Comparison of ENCODE assay signal across 10 mouse cellular contexts in the genomic region with DNA sequence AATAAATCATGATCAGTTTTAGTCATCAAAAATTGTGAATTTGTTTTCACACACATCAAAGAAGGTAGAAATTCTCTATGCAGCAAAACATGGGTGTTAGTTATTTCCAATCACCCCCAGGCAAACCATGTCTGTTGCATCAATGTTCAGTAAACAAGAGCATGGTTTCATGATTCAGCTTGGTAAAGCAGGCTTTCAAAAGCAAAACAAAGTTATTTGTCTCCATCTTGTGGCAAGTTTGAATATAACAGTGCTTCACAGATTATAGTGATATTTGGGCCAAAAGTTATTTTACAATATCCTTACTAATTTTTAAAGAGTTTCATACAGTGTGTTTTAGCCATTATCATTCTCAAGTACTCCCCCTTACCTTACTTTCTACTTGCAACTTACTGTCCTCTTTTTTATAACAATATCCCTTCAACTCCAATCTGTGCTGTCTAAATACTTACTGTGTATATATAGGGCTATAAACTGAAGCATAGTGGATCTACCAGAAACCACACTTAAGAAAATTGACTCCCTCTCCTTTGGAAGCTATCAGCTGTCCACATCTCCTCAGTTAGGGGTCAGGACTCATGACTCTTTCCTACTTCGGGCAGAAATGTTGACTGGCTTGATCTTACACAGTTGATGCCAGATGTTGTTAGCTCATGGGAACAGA.
A peak's percentile ranks its signal among the peaks of the same experiment; 100 is the strongest.
DNase-seq lines count a peak whose midpoint lies in the region; ATAC-seq lines count a peak whose summit lies in the region.
"Had no signal": no experiment of that assay in that cellular context is flagged by ENCODE, and none has a peak within 500 bp of the region (broad histone marks: within the 10 kb centered on the region; RNA-seq: fewer than 3 reads in every experiment).

No protein-coding gene starts in this region.

- peak; percentile 72; the same call in 1 of the 2 replicates for ATAC-seq in frontal cortex, adult (ENCODE audit: low TSS enrichment)
- peak; percentile 57; the same call in 1 of the 2 replicates for ATAC-seq in megakaryocyte progenitor cell, adult 5-6 weeks (replicated peaks; ENCODE audit: poor library complexity)

- no peak for DNase-seq in frontal cortex, postnatal 25 days (ENCODE audit: low spot score in 2 of 2)
- peak; percentile 55 for DNase-seq in A20 (ENCODE audit: low read depth, low spot score)
- DNase-seq in embryo, embryonic 10 days (ENCODE audit: low spot score): peak; percentile 32
- DNase-seq in c-Kit-positive CD71-positive TER-119-positive erythroid progenitor cells, embryonic 14.5 days (ENCODE audit: low spot score): no peak
- DNase-seq in layer of hippocampus, adult 9-11 months: no peak
- DNase-seq in spleen, adult 12 weeks (ENCODE audit: low spot score): no peak
- DNase-seq: cerebellum, adult 11 months; kidney, adult 11 months had no signal

Comparison
In these comparisons a context has a peak if more than half of its experiments do, and no peak if none do; other contexts are left out.
1. DNase-seq: peak in A20 (single experiment) and embryo, embryonic 10 days (single experiment); none in frontal cortex, postnatal 25 days (0 of 2), c-Kit-positive CD71-positive TER-119-positive erythroid progenitor cells, embryonic 14.5 days (single experiment), layer of hippocampus, adult 9-11 months (single experiment) and spleen, adult 12 weeks (single experiment).